Mouse (Mus musculus) brain, embryonic 14.5 days (tissue): Measurements from ENCODE around the gene Hoxb2.

Source experiments
- CTCF ChIP-seq: fragments of 200-500 bp; IDR thresholded peaks from 2 replicates; pipeline ENCODE4 v1.5.1; 2012; ENCODE audit warnings: inconsistent platforms, mild to moderate bottlenecking, moderate library complexity, borderline replicate concordance; ENCODE audit not compliant: insufficient read depth, insufficient read length; ENCODE audit errors: extremely low read depth
- POLR2A ChIP-seq: fragments of 200-500 bp; IDR thresholded peaks from 2 replicates; pipeline ENCODE4 v1.6.1; 2012; ENCODE audit warnings: mild to moderate bottlenecking, inconsistent platforms, borderline replicate concordance; ENCODE audit not compliant: poor library complexity, insufficient read depth, insufficient read length, severe bottlenecking; ENCODE audit errors: extremely low read depth

GRCm38 (mm10) chr11:96372519-96372918 is 22.2 kb downstream of the Hoxb2 start:
- TF ChIP-seq CTCF (no peak), POLR2A (no peak)
